Mouse (Mus musculus) R1 (cell line): ENCODE data around the gene 2610301B20Rik.
"Not testable (repeated sequence)": the region's sequence is repeated elsewhere in the genome, so short reads cannot be mapped to it uniquely, and the experiment has no call there.

ENCODE experiments used
- DNase-seq: peaks from one replicate; pipeline ENCODE4 v3.0.0-alpha.2; 2018; ENCODE audit warnings: low read depth, low spot score

2610301B20Rik gene

GRCm38 (mm10) chr4:10873920-10874665, at the start of gene 2610301B20Rik:
TSS of gene 2610301B20Rik (plus strand) at chr4:10874498.
- peak; percentile 93 for DNase-seq

GRCm38 (mm10) chr4:10833273-10833672, 41.0 kb upstream of the 2610301B20Rik start:
- no peak for DNase-seq

- DNase-seq = peak; percentile 32
Measured at GRCm38 (mm10) chr4:10835252-10836051, 38.8 kb upstream of the 2610301B20Rik start.

GRCm38 (mm10) chr4:10845848-10846247, 28.4 kb upstream of the 2610301B20Rik start:
- no peak for DNase-seq

GRCm38 (mm10) chr4:10849812-10850211, 24.5 kb upstream of the 2610301B20Rik start:
- DNase-seq = no peak

- DNase-seq = no peak
Measured at GRCm38 (mm10) chr4:10851013-10851412, 23.3 kb upstream of the 2610301B20Rik start.

- no peak for DNase-seq
Measured at GRCm38 (mm10) chr4:10859174-10859573, 15.1 kb upstream of the 2610301B20Rik start.

- peak; percentile 93 for DNase-seq
Measured at GRCm38 (mm10) chr4:10859911-10860581, 14.3 kb upstream of the 2610301B20Rik start.

GRCm38 (mm10) chr4:10860825-10861224, 13.5 kb upstream of the 2610301B20Rik start:
- DNase-seq = no peak

- DNase-seq = not testable (repeated sequence)
Measured at GRCm38 (mm10) chr4:10862882-10863281, 11.4 kb upstream of the 2610301B20Rik start.

GRCm38 (mm10) chr4:10872231-10872630, 2.1 kb upstream of the 2610301B20Rik start:
- DNase-seq = no peak

GRCm38 (mm10) chr4:10872685-10873539, 1.4 kb upstream of the 2610301B20Rik start:
- peak; percentile 21 for DNase-seq

GRCm38 (mm10) chr4:10873549-10873919, 764 bp upstream of the 2610301B20Rik start:
- no peak for DNase-seq

- peak; percentile 56 for DNase-seq
Measured at GRCm38 (mm10) chr4:10874718-10875121, 422 bp downstream of the 2610301B20Rik start.

GRCm38 (mm10) chr4:10875407-10875806, 1.1 kb downstream of the 2610301B20Rik start:
- no peak for DNase-seq

- no peak for DNase-seq
Measured at GRCm38 (mm10) chr4:10877057-10877456, 2.8 kb downstream of the 2610301B20Rik start.

GRCm38 (mm10) chr4:10883740-10884408, 9.6 kb downstream of the 2610301B20Rik start:
- no peak for DNase-seq

- peak; percentile 32 for DNase-seq
Measured at GRCm38 (mm10) chr4:10888835-10889234, 14.5 kb downstream of the 2610301B20Rik start.

- DNase-seq = no peak
Measured at GRCm38 (mm10) chr4:10896262-10896661, 22.0 kb downstream of the 2610301B20Rik start.

GRCm38 (mm10) chr4:10896859-10897258, 22.6 kb downstream of the 2610301B20Rik start:
- peak; percentile 77 for DNase-seq
